Mouse (Mus musculus): ENCODE data around the gene Gm17577. TPM values are rescaled to one million over a fixed set of nuclear protein-coding genes. Genes with fewer than 3 reads are reported as not detected.

Gene Gm17577
- polyA plus RNA-seq (2015; fragmentation: Illumina TruSeq; extraction: RNeasy Lipid Tissue Mini Kit (QIAGEN cat#74804); ENCODE audit: insufficient read depth, low replicate concordance): not detected

GRCm38 (mm10) chrX:123246807-123247206, at the start of gene Gm17577:
Gene Gm17577, minus strand, starts transcription at chrX:123246907.

GRCm38 (mm10) chrX:123222381-123222780, 24.3 kb downstream of the Gm17577 start, which contains the start of gene Srsx:
Gene Srsx, minus strand, starts transcription at chrX:123222481.

Other genes starting within 250 kb of the Gm17577 start
- not detected for gene Gm17521, start 217.2 kb downstream of the Gm17577 start, polyA plus RNA-seq (2015; fragmentation: Illumina TruSeq; extraction: RNeasy Lipid Tissue Mini Kit (QIAGEN cat#74804); ENCODE audit: insufficient read depth, low replicate concordance)
- gene Cldn34c1, start 143.4 kb downstream of the Gm17577 start, polyA plus RNA-seq (2015; fragmentation: Illumina TruSeq; extraction: RNeasy Lipid Tissue Mini Kit (QIAGEN cat#74804); ENCODE audit: insufficient read depth, low replicate concordance): 4.9 TPM
- gene Srsx, start 24.4 kb downstream of the Gm17577 start, polyA plus RNA-seq (2015; fragmentation: Illumina TruSeq; extraction: RNeasy Lipid Tissue Mini Kit (QIAGEN cat#74804); ENCODE audit: insufficient read depth, low replicate concordance): not detected

Measured in spleen, adult 10 weeks (tissue).